Mouse (Mus musculus) heart, embryonic 10.5 days (tissue): ENCODE measurements around the gene Mapkbp1. TPM values are rescaled to one million over a fixed set of nuclear protein-coding genes. Genes with fewer than 3 reads are reported as not detected.

ENCODE experiments used
- DNase-seq: peaks from one replicate; pipeline ENCODE4 v3.0.0-alpha.2; 2017; ENCODE audit warnings: low spot score
- H3K27ac ChIP-seq: fragments of 300-500 bp; sonication (generic); 2 replicates; pipeline ENCODE4 v1.5.1; 2016; ENCODE audit warnings: mild to moderate bottlenecking
- H3K27me3 ChIP-seq: fragments of 300-500 bp; sonication (generic); 2 replicates; pipeline ENCODE4 v1.6.1; 2016; ENCODE audit warnings: mild to moderate bottlenecking; ENCODE audit not compliant: poor library complexity, insufficient read depth, severe bottlenecking
- H3K36me3 ChIP-seq: fragments of 300-500 bp; sonication (generic); 2 replicates; pipeline ENCODE4 v1.6.1; 2016; ENCODE audit warnings: mild to moderate bottlenecking, moderate library complexity
- H3K4me1 ChIP-seq: fragments of 300-500 bp; sonication (generic); 2 replicates; pipeline ENCODE4 v1.6.1; 2016; ENCODE audit warnings: mild to moderate bottlenecking
- H3K4me3 ChIP-seq: fragments of 300-500 bp; sonication (generic); 2 replicates; pipeline ENCODE4 v1.5.1; 2016; ENCODE audit warnings: mild to moderate bottlenecking, moderate library complexity
- H3K9me3 ChIP-seq: fragments of 300-500 bp; sonication (generic); 2 replicates; pipeline ENCODE4 v1.6.1; 2016; ENCODE audit warnings: mild to moderate bottlenecking, moderate library complexity
- WGBS: fragments of 180-500 bp; shearing (Covaris S2); methylation state at CpG from one replicate; pipeline ENCODE4 v1.1.7; 2016; 5-methylcytosine and 5-hydroxymethylcytosine counted together
- polyA plus RNA-seq: library from polyadenylated mRNA; unstranded; fragments of >200 nt; fragmentation: Nextera tagmentation; extraction: Ambion mirVana; gene quantifications from 2 replicates; pipeline ENCODE4 v1.2.1, GENCODE M21; 2016

Mapkbp1 gene
- polyA plus RNA-seq, 1 experiment from 2014 or later, result 2.8 TPM

GRCm38 (mm10) chr2:119994839-119995238 lies 22.3 kb downstream of the Mapkbp1 start:
- DNase-seq, result no peak
- 0 out of 2 replicates have a peak overlapping the region, but pooled peaks have one; percentile 60 for H3K27ac ChIP-seq

GRCm38 (mm10) chr2:119995391-119996281 lies 23.1 kb downstream of the Mapkbp1 start:
- Histone ChIP-seq H3K4me1 (peaks cover 19% of the 10 kb centered on the region), H3K27me3 (no peaks in the 10 kb centered on the region), H3K36me3 (peaks cover 4% of the 10 kb centered on the region; the same call in 1 of the 2 replicates), H3K9me3 (no peaks in the 10 kb centered on the region), H3K4me3 (no peak overlapping the region), H3K27ac (peak overlapping the region; percentile 62)
- WGBS, result 50% methylated on average over 9 of the region's 9 CpGs
- DNase-seq, result no peak

More at GRCm38 (mm10) chr2:119994839-119995238, 22.3 kb downstream of the Mapkbp1 start:
- 53% methylated on average over 6 of the region's 6 CpGs for WGBS
- Histone ChIP-seq H3K4me1 (peaks cover 17% of the 10 kb centered on the region), H3K9me3 (no peaks in the 10 kb centered on the region), H3K36me3 (peaks cover 4% of the 10 kb centered on the region; the same call in 1 of the 2 replicates), H3K27me3 (no peaks in the 10 kb centered on the region), H3K4me3 (no peak overlapping the region)

GRCm38 (mm10) chr2:119997354-119997753 lies 24.9 kb downstream of the Mapkbp1 start:
- H3K4me1 ChIP-seq, result peaks cover 28% of the 10 kb centered on the region
- peaks cover 4% of the 10 kb centered on the region; the same call in 1 of the 2 replicates for H3K36me3 ChIP-seq
- no peak overlapping the region for H3K27ac ChIP-seq
- H3K4me3 ChIP-seq, result no peak overlapping the region
- DNase-seq, result no peak
- no peaks in the 10 kb centered on the region for H3K9me3 ChIP-seq
- H3K27me3 ChIP-seq, result no peaks in the 10 kb centered on the region
- WGBS, result 79% methylated on average over 4 of the region's 4 CpGs

- Histone ChIP-seq H3K4me3 (no peak overlapping the region), H3K27ac (no peak overlapping the region), H3K4me1 (peaks cover 26% of the 10 kb centered on the region), H3K9me3 (no peaks in the 10 kb centered on the region), H3K36me3 (peaks cover 4% of the 10 kb centered on the region; the same call in 1 of the 2 replicates), H3K27me3 (no peaks in the 10 kb centered on the region)
- WGBS, result 89% methylated on average over 2 of the region's 2 CpGs
- no peak for DNase-seq
Observed at GRCm38 (mm10) chr2:119999731-120000130, 27.2 kb downstream of the Mapkbp1 start.

GRCm38 (mm10) chr2:120000882-120001584 lies 28.5 kb downstream of the Mapkbp1 start:
- no peak overlapping the region for H3K4me3 ChIP-seq
- peaks cover 14% of the 10 kb centered on the region for H3K4me1 ChIP-seq
- H3K27ac ChIP-seq, result peak overlapping the region; percentile 62; the same call in 1 of the 2 replicates
- peaks cover 4% of the 10 kb centered on the region; the same call in 1 of the 2 replicates for H3K36me3 ChIP-seq
- no peak for DNase-seq
- 46% methylated on average over 3 of the region's 3 CpGs for WGBS
- no peaks in the 10 kb centered on the region for H3K9me3 ChIP-seq
- H3K27me3 ChIP-seq, result no peaks in the 10 kb centered on the region

- Histone ChIP-seq H3K4me1 (peaks cover 13% of the 10 kb centered on the region), H3K36me3 (peaks cover 4% of the 10 kb centered on the region; the same call in 1 of the 2 replicates), H3K27me3 (no peaks in the 10 kb centered on the region), H3K9me3 (no peaks in the 10 kb centered on the region), H3K4me3 (no peak overlapping the region), H3K27ac (no peak overlapping the region; the same call in 1 of the 2 replicates)
- WGBS, result 78% methylated on average over 4 of the region's 4 CpGs
- no peak for DNase-seq
Observed at GRCm38 (mm10) chr2:120001956-120002355, 29.5 kb downstream of the Mapkbp1 start.

GRCm38 (mm10) chr2:120003970-120004369 lies 31.5 kb downstream of the Mapkbp1 start:
- Histone ChIP-seq H3K36me3 (no peaks in the 10 kb centered on the region), H3K27me3 (no peaks in the 10 kb centered on the region), H3K9me3 (no peaks in the 10 kb centered on the region), H3K4me3 (no peak overlapping the region), H3K27ac (no peak overlapping the region), H3K4me1 (peaks cover 18% of the 10 kb centered on the region)
- 89% methylated on average over 2 of the region's 2 CpGs for WGBS
- no peak for DNase-seq

- Histone ChIP-seq H3K9me3 (no peaks in the 10 kb centered on the region), H3K36me3 (no peaks in the 10 kb centered on the region), H3K4me3 (no peak overlapping the region), H3K4me1 (peaks cover 5% of the 10 kb centered on the region; the same call in 1 of the 2 replicates), H3K27ac (no peak overlapping the region), H3K27me3 (no peaks in the 10 kb centered on the region)
- WGBS, result 87% methylated on average over 7 of the region's 7 CpGs
- DNase-seq, result no peak
Observed at GRCm38 (mm10) chr2:120006696-120007095, 34.2 kb downstream of the Mapkbp1 start.

- WGBS, result 78% methylated on average over 4 of the region's 4 CpGs
- H3K27me3 ChIP-seq, result no peaks in the 10 kb centered on the region
- H3K4me3 ChIP-seq, result no peak overlapping the region
- no peak for DNase-seq
- no peaks in the 10 kb centered on the region for H3K9me3 ChIP-seq
- no peak overlapping the region for H3K27ac ChIP-seq
- peaks cover 7% of the 10 kb centered on the region; the same call in 1 of the 2 replicates for H3K4me1 ChIP-seq
- H3K36me3 ChIP-seq, result peaks cover 1% of the 10 kb centered on the region; the same call in 1 of the 2 replicates
Observed at GRCm38 (mm10) chr2:120007680-120008210, 35.2 kb downstream of the Mapkbp1 start.

GRCm38 (mm10) chr2:120008672-120009071 lies 36.2 kb downstream of the Mapkbp1 start:
- Histone ChIP-seq H3K36me3 (peaks cover 5% of the 10 kb centered on the region; the same call in 1 of the 2 replicates), H3K27ac (no peak overlapping the region), H3K9me3 (no peaks in the 10 kb centered on the region), H3K4me1 (peaks cover 13% of the 10 kb centered on the region), H3K4me3 (no peak overlapping the region), H3K27me3 (no peaks in the 10 kb centered on the region)
- DNase-seq, result no peak
- whole genome bisulfite sequencing, result 45% methylated on average over 4 of the region's 4 CpGs

- H3K27ac ChIP-seq, result no peak overlapping the region
- 76% methylated on average over 8 of the region's 8 CpGs for WGBS
- peaks cover 13% of the 10 kb centered on the region for H3K4me1 ChIP-seq
- H3K9me3 ChIP-seq, result no peaks in the 10 kb centered on the region
- no peak for DNase-seq
- no peaks in the 10 kb centered on the region for H3K27me3 ChIP-seq
- peaks cover 14% of the 10 kb centered on the region for H3K36me3 ChIP-seq
- H3K4me3 ChIP-seq, result no peak overlapping the region
Observed at GRCm38 (mm10) chr2:120011462-120012200, 39.1 kb downstream of the Mapkbp1 start.

- H3K36me3 ChIP-seq, result peaks cover 24% of the 10 kb centered on the region
- no peak for DNase-seq
- WGBS, result 45% methylated on average over 13 of the region's 13 CpGs
- no peaks in the 10 kb centered on the region for H3K27me3 ChIP-seq
- peaks cover 13% of the 10 kb centered on the region for H3K4me1 ChIP-seq
- no peak overlapping the region for H3K4me3 ChIP-seq
- no peaks in the 10 kb centered on the region for H3K9me3 ChIP-seq
- H3K27ac ChIP-seq, result no peak overlapping the region
Observed at GRCm38 (mm10) chr2:120012924-120013323, 40.4 kb downstream of the Mapkbp1 start.
